Mouse (Mus musculus): ENCODE measurements around the gene Cul7. TPM values are rescaled to one million over a fixed set of nuclear protein-coding genes. Genes with fewer than 3 reads are reported as not detected.
A peak's percentile ranks its signal among the peaks of the same experiment; 100 is the strongest.

The Cul7 gene
- polyA plus RNA-seq, 1 experiment from 2014 or later = 46.3 TPM

GRCm38 (mm10) chr17:46651292-46651691, 1.2 kb downstream of the Cul7 start:
- WGBS = 78% methylated on average over 17 of the region's 17 CpGs
- ATAC-seq = no peak
- Histone ChIP-seq H3K4me3 (replicated peaks) (peak overlapping the region; percentile 72), H3K4me1 (replicated peaks) (peaks cover 50% of the 10 kb centered on the region), H3K4me2 (replicated peaks) (peak overlapping the region; percentile 84), H3K27ac (peak overlapping the region; percentile 95; the same call in 1 of the 2 replicates), H3K9me3 (no peaks in the 10 kb centered on the region), H3K36me3 (peaks cover 42% of the 10 kb centered on the region), H3K9ac (replicated peaks) (peak overlapping the region; percentile 93), H3K27me3 (no peaks in the 10 kb centered on the region)

- WGBS = 83% methylated on average over 20 of the region's 20 CpGs
- H3K4me2 ChIP-seq (replicated peaks) = peak overlapping the region; percentile 84
- H3K27ac ChIP-seq = no peak overlapping the region
- H3K4me3 ChIP-seq (replicated peaks) = peak overlapping the region; percentile 72
- H3K27me3 ChIP-seq = no peaks in the 10 kb centered on the region
- H3K9me3 ChIP-seq = no peaks in the 10 kb centered on the region
- H3K36me3 ChIP-seq = peaks cover 48% of the 10 kb centered on the region
- peak overlapping the region; percentile 93 for H3K9ac ChIP-seq (replicated peaks)
- no peak for ATAC-seq
- peaks cover 45% of the 10 kb centered on the region for H3K4me1 ChIP-seq (replicated peaks)
Measured at GRCm38 (mm10) chr17:46651755-46652547, 1.8 kb downstream of the Cul7 start.

DNA sequence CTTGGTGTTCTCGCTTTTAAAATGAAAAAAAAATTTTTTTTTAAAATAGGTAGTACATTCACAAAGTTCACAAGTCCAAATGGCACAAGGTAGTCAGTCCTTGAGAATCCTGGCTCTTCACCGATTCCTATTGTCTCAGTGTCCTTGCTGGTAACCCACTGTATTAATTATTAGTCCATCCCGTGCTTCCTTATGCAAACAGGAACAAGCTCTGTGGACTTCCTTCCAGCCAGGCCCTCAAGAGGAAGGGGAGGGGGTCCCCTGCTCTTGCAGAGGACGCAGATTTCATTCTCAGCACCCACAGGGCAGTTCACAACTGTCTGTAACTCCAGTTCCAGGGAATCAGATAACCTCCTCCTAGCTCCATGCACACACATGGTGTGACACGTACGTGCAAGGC, 5.9 kb downstream of the Cul7 start:
- H3K36me3 ChIP-seq = peaks cover 81% of the 10 kb centered on the region
- WGBS = 95% methylated on average over 6 of the region's 6 CpGs

DNA sequence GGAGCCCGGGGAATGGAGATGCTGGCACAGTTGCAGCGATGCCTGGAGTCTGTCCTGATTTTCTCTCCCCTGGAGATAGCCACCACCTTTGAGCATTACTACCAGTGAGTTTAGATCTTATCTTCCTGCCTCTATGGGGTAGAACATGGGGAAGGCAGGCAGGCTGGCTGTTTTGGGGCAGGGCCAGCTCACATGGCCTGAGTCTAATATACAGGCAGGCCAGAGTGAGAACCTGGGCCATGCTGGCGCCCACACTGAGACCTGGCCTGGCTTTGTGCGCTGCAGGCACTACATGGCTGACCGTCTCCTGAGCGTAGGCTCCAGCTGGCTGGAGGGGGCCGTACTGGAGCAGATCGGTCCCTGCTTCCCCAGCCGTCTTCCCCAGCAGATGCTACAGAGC, 11.2 kb downstream of the Cul7 start:
- Histone ChIP-seq H3K4me2 (replicated peaks) (no peak overlapping the region), H3K9ac (replicated peaks) (no peak overlapping the region), H3K27me3 (no peaks in the 10 kb centered on the region), H3K4me1 (replicated peaks) (no peaks in the 10 kb centered on the region), H3K9me3 (no peaks in the 10 kb centered on the region), H3K4me3 (replicated peaks) (no peak overlapping the region), H3K36me3 (peaks cover 93% of the 10 kb centered on the region), H3K27ac (no peak overlapping the region)
- 94% methylated on average over 9 of the region's 9 CpGs for WGBS
- no peak for ATAC-seq

More for the DNA sequence above, 5.9 kb downstream of the Cul7 start:
- Histone ChIP-seq H3K27ac (no peak overlapping the region), H3K9me3 (no peaks in the 10 kb centered on the region), H3K9ac (replicated peaks) (no peak overlapping the region), H3K4me2 (replicated peaks) (no peak overlapping the region), H3K27me3 (no peaks in the 10 kb centered on the region), H3K4me3 (replicated peaks) (no peak overlapping the region), H3K4me1 (replicated peaks) (peaks cover 27% of the 10 kb centered on the region)
- ATAC-seq = no peak

DNA sequence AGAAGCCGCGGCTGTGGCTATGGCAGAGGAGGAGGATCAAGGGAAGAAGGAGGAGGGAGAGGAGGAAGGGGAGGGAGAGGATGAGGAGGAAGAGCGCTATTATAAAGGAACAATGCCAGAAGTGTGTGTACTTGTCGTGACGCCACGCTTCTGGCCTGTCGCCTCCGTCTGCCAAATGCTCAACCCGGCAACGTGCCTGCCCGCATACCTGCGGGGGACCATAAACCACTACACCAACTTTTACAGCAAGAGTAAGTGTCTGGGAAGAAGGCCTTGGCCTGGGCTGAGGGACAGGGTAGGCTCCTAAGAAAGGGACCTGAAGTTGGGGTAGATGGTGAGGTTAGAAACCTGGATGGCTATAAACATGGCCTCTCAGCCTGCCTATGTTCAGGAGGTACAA, 11.8 kb downstream of the Cul7 start:
- H3K27ac ChIP-seq = no peak overlapping the region
- H3K4me2 ChIP-seq (replicated peaks) = no peak overlapping the region
- no peaks in the 10 kb centered on the region for H3K4me1 ChIP-seq (replicated peaks)
- ATAC-seq = no peak
- no peaks in the 10 kb centered on the region for H3K9me3 ChIP-seq
- H3K36me3 ChIP-seq = peaks cover 92% of the 10 kb centered on the region
- no peak overlapping the region for H3K4me3 ChIP-seq (replicated peaks)
- H3K27me3 ChIP-seq = no peaks in the 10 kb centered on the region
- no peak overlapping the region for H3K9ac ChIP-seq (replicated peaks)
- WGBS = 91% methylated on average over 12 of the region's 12 CpGs

DNA sequence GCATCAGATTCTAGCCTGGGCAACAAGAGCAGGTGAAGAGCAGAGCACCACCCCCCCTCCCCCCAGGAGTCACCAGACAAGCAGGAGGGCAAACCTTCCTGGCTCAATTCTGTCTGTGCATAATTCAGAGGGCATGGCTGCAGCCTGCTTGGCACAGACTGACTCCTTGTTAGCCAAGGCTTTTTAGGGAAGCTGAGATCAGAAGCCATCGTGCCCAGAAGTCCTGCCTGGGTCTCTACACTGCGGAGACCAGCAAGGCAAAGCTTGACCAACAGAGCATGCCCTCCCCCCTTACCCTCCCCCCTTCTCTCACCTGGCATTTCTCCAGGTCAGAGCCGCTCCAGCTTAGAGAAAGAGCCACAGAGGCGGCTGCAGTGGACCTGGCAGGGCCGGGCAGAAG, 12.6 kb downstream of the Cul7 start:
- Histone ChIP-seq H3K4me3 (replicated peaks) (no peak overlapping the region), H3K9me3 (no peaks in the 10 kb centered on the region), H3K27me3 (no peaks in the 10 kb centered on the region), H3K9ac (replicated peaks) (no peak overlapping the region), H3K36me3 (peaks cover 90% of the 10 kb centered on the region), H3K27ac (no peak overlapping the region), H3K4me1 (replicated peaks) (no peaks in the 10 kb centered on the region), H3K4me2 (replicated peaks) (no peak overlapping the region)
- 86% methylated on average over 5 of the region's 5 CpGs for WGBS
- no peak for ATAC-seq

DNA sequence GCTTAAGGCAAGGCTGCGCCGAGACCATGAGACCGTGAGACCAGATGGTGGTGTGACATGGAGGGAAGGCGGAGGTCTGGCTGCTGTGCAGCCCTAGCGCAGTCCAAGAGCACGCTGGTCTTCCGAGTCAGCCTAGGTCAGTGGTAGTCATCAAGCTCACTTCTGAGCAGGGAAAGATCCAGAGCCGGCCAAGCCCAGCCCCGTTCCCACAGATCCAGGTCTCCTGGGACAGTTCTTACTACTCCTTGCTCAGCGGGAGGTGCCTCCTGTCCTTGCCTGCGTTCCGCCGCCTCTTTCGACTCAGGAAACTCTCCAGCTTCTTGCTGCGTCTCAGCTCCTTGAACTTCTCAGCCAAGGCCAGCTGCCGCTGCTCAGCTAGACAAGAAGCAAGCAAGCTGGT, 17.6 kb downstream of the Cul7 start:
- H3K4me2 ChIP-seq (replicated peaks) = no peak overlapping the region
- 0 out of 2 replicates have a peak, but pooled peaks have one; percentile 30 for ATAC-seq
- H3K36me3 ChIP-seq = peaks cover 71% of the 10 kb centered on the region
- no peak overlapping the region for H3K27ac ChIP-seq
- 95% methylated on average over 16 of the region's 16 CpGs for WGBS
- no peak overlapping the region for H3K4me3 ChIP-seq (replicated peaks)
- H3K4me1 ChIP-seq (replicated peaks) = no peaks in the 10 kb centered on the region
- no peaks in the 10 kb centered on the region for H3K9me3 ChIP-seq
- H3K9ac ChIP-seq (replicated peaks) = no peak overlapping the region
- no peaks in the 10 kb centered on the region for H3K27me3 ChIP-seq

- H3K4me2 ChIP-seq (replicated peaks) = no peak overlapping the region
- ATAC-seq = no peak
- peaks cover 53% of the 10 kb centered on the region for H3K36me3 ChIP-seq
- H3K27ac ChIP-seq = no peak overlapping the region
- H3K4me1 ChIP-seq (replicated peaks) = peaks cover 17% of the 10 kb centered on the region
- H3K4me3 ChIP-seq (replicated peaks) = no peak overlapping the region
- H3K27me3 ChIP-seq = no peaks in the 10 kb centered on the region
- WGBS = 94% methylated on average over 10 of the region's 10 CpGs
- H3K9ac ChIP-seq (replicated peaks) = no peak overlapping the region
- no peaks in the 10 kb centered on the region for H3K9me3 ChIP-seq
Measured at GRCm38 (mm10) chr17:46669911-46670310, 19.8 kb downstream of the Cul7 start.

DNA sequence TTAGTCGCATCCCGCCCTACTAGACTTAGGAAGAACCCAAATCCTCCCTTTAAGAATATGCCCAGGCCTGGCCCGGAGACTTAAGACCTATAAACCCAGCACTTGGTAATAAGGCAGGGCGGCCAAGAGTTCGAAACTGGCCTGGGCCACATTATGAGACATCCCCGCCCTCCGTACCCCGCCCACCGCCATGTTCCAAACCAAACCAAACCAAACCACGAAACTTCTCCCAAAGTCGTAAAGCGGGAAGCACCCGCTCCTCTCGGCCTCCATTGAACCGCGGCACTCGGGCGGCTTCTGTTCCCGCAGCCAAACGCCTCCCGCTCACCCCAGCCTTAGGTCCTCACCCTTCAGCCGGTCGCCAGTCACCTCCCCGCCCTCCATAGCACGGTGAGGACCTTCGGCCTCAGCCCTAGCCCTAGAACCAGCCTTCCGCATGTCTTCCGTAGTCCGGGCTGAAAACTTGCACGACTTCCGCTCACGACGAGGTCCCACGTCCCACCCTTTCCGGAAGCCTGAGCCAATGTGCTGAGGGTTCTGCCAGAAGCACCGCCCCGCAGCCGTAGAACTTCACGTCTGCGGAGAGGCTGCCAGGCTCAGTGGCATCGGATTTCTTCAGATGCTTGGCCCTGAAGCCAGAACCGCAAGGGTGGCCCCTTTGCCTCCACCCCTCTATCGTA, 23.9 kb downstream of the Cul7 start, which contains the start of gene Rrp36:
Gene Rrp36 (minus strand): TSS at position 503 of the 680 bp plus-strand sequence.
- H3K4me3 ChIP-seq (replicated peaks) = peak within 1 kb of the TSS; percentile 83
- H3K27ac ChIP-seq = peak within 1 kb of the TSS; percentile 55
- peaks cover 58% of the 10 kb centered on the region for H3K36me3 ChIP-seq
- peaks cover 32% of the 10 kb centered on the region for H3K4me1 ChIP-seq (replicated peaks)
- peak within 1 kb of the TSS; percentile 79 for H3K9ac ChIP-seq (replicated peaks)
- peak; percentile 93 for ATAC-seq
- H3K4me2 ChIP-seq (replicated peaks) = peak within 1 kb of the TSS; percentile 94
- H3K27me3 ChIP-seq = no peaks in the 10 kb centered on the region
- H3K9me3 ChIP-seq = no peaks in the 10 kb centered on the region
- WGBS = under 1% methylated on average over 43 of the region's 43 CpGs

DNA sequence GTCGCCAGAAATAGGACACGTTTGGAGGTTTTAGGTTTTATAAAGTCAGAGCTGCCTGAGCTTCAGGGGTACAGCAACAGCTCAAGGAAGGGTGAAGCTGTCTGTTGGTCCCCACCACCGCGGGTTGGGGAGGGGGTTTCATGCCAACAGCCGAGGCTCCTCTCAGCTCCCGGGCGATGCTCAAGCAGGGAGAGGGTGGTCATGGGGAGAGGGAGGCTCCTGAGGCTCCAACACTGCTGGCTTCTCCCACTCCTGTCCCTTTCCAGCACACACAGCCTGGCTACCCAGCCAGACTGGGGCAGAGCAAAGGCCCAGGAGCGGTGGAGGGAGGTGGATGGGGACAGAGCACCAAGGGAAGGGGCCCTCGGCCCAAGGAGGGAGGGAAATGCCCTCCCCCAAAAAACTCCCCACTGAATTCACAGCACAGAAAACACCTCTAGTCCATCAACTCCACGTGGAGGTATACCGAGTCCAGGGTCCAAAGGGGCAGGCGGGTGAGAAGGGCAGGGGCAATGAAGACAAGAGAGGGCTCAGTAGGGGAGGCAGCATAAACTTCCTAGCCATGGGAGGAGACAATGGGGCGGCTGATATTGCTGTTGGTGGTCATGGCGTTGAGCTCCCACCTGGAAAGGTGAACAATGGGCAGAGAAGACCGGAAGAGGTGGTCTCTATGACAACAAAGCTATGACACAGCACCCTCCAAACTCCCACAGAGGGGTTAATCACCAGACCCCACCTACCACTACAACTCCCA, 24.6 kb downstream of the Cul7 start:
- H3K27me3 ChIP-seq = no peaks in the 10 kb centered on the region

GRCm38 (mm10) chr17:46678416-46678815, 28.3 kb downstream of the Cul7 start, which contains the start of gene Mea1:
TSS of gene Mea1 (plus strand) at chr17:46678793.
- Histone ChIP-seq H3K4me1 (replicated peaks) (peaks cover 46% of the 10 kb centered on the region), H3K9me3 (no peaks in the 10 kb centered on the region), H3K4me3 (replicated peaks) (peak within 1 kb of the TSS; percentile 71), H3K27me3 (no peaks in the 10 kb centered on the region), H3K27ac (peak within 1 kb of the TSS; percentile 91; the same call in 1 of the 2 replicates), H3K4me2 (replicated peaks) (peak within 1 kb of the TSS; percentile 82), H3K9ac (replicated peaks) (peak within 1 kb of the TSS; percentile 69), H3K36me3 (peaks cover 48% of the 10 kb centered on the region)
- WGBS = 79% methylated on average over 9 of the region's 9 CpGs
- ATAC-seq = no peak

More for the DNA sequence above, 24.6 kb downstream of the Cul7 start:
- peak overlapping the region; percentile 64 for H3K9ac ChIP-seq (replicated peaks)
- H3K27ac ChIP-seq = peak overlapping the region; percentile 55
- ATAC-seq = peak; percentile 64
- H3K4me1 ChIP-seq (replicated peaks) = peaks cover 39% of the 10 kb centered on the region
- H3K9me3 ChIP-seq = no peaks in the 10 kb centered on the region
- peak overlapping the region; percentile 94 for H3K4me2 ChIP-seq (replicated peaks)
- H3K36me3 ChIP-seq = peaks cover 51% of the 10 kb centered on the region
- 15% methylated on average over 15 of the region's 15 CpGs for WGBS
- H3K4me3 ChIP-seq (replicated peaks) = peak overlapping the region; percentile 83
